Mouse (Mus musculus) midbrain, embryonic 10.5 days (tissue): ENCODE results near the gene Gpr146. TPM values are rescaled to one million over a fixed set of nuclear protein-coding genes. Genes with fewer than 3 reads are reported as not detected.
A peak's percentile ranks its signal among the peaks of the same experiment; 100 is the strongest.
"Not testable (repeated sequence)": the region's sequence is repeated elsewhere in the genome, so short reads cannot be mapped to it uniquely, and the experiment has no call there.

Experiments used
- DNase-seq: peaks from one replicate; pipeline ENCODE4 v3.0.0-alpha.2; 2017; ENCODE audit warnings: low spot score
- H3K27ac ChIP-seq: fragments of 300-500 bp; sonication (generic); replicated peaks from 2 replicates; pipeline ENCODE4 v1.5.1; 2016; ENCODE audit warnings: mild to moderate bottlenecking
- H3K27me3 ChIP-seq: fragments of 300-500 bp; sonication (generic); 2 replicates; pipeline ENCODE4 v1.6.1; 2016; ENCODE audit warnings: low read depth, mild to moderate bottlenecking; ENCODE audit not compliant: poor library complexity, severe bottlenecking
- H3K36me3 ChIP-seq: fragments of 300-500 bp; sonication (generic); 2 replicates; pipeline ENCODE4 v1.6.1; 2016; ENCODE audit warnings: mild to moderate bottlenecking, moderate library complexity
- H3K4me1 ChIP-seq: fragments of 300-500 bp; sonication (generic); 2 replicates; pipeline ENCODE4 v1.6.1; 2016
- H3K4me3 ChIP-seq: fragments of 300-500 bp; sonication (generic); 2 replicates; pipeline ENCODE4 v1.5.1; 2016; ENCODE audit warnings: mild to moderate bottlenecking, moderate library complexity
- H3K9me3 ChIP-seq: fragments of 300-500 bp; sonication (generic); replicated peaks from 2 replicates; pipeline ENCODE4 v1.6.1; 2016; ENCODE audit warnings: mild to moderate bottlenecking
- WGBS: fragments of 180-500 bp; shearing (Covaris S2); methylation state at CpG from one replicate; pipeline ENCODE4 v1.1.7; 2016; 5-methylcytosine and 5-hydroxymethylcytosine counted together
- polyA plus RNA-seq: library from polyadenylated mRNA; unstranded; fragments of >200 nt; fragmentation: Nextera tagmentation; extraction: Ambion mirVana; gene quantifications from 2 replicates; pipeline ENCODE4 v1.2.1, GENCODE M21; 2016

Gene Gpr146
- polyA plus RNA-seq: 1.7 and 2.0 TPM in 2 replicates

GRCm38 (mm10) chr5:139377468-139378270 is at the start of gene Gpr146:
Gene Gpr146, plus strand, starts transcription at chr5:139377697.
- H3K27ac ChIP-seq: peak within 1 kb of the TSS; percentile 85; the same call in 1 of the 2 replicates
- 0 out of 2 replicates have a peak, but pooled peaks cover 5% of the 10 kb centered on the region for H3K27me3 ChIP-seq
- H3K4me3 ChIP-seq: no peak within 1 kb of the TSS
- 84% methylated on average over 18 of the region's 18 CpGs for WGBS
- no peaks in the 10 kb centered on the region for H3K9me3 ChIP-seq
- peaks cover 54% of the 10 kb centered on the region for H3K4me1 ChIP-seq
- H3K36me3 ChIP-seq: no peaks in the 10 kb centered on the region
- DNase-seq: no peak

GRCm38 (mm10) chr5:139330766-139331165 is 46.7 kb upstream of the Gpr146 start:
- Histone ChIP-seq H3K4me3 (no peak overlapping the region), H3K36me3 (peaks cover 15% of the 10 kb centered on the region), H3K4me1 (no peaks in the 10 kb centered on the region), H3K27me3 (peaks cover 24% of the 10 kb centered on the region), H3K27ac (no peak overlapping the region), H3K9me3 (no peaks in the 10 kb centered on the region)
- 70% methylated on average over 7 of the region's 7 CpGs for WGBS
- DNase-seq: no peak

GRCm38 (mm10) chr5:139331742-139332141 is 45.8 kb upstream of the Gpr146 start:
- Histone ChIP-seq H3K27me3 (peaks cover 15% of the 10 kb centered on the region), H3K27ac (no peak overlapping the region), H3K4me1 (no peaks in the 10 kb centered on the region), H3K36me3 (peaks cover 25% of the 10 kb centered on the region), H3K9me3 (no peaks in the 10 kb centered on the region), H3K4me3 (no peak overlapping the region)
- 23% methylated on average over 8 of the region's 8 CpGs for whole genome bisulfite sequencing
- DNase-seq: peak; percentile 76

GRCm38 (mm10) chr5:139332590-139333272 is 44.8 kb upstream of the Gpr146 start:
- no peak for DNase-seq
- Histone ChIP-seq H3K9me3 (no peaks in the 10 kb centered on the region), H3K27me3 (peaks cover 6% of the 10 kb centered on the region; the same call in 1 of the 2 replicates), H3K4me3 (no peak overlapping the region), H3K4me1 (no peaks in the 10 kb centered on the region), H3K27ac (no peak overlapping the region), H3K36me3 (peaks cover 34% of the 10 kb centered on the region)
- 89% methylated on average over 8 of the region's 8 CpGs for WGBS

GRCm38 (mm10) chr5:139333301-139334013 is 44.0 kb upstream of the Gpr146 start:
- no peak overlapping the region for H3K27ac ChIP-seq
- H3K4me3 ChIP-seq: no peak overlapping the region
- peaks cover 42% of the 10 kb centered on the region for H3K36me3 ChIP-seq
- no peaks in the 10 kb centered on the region for H3K9me3 ChIP-seq
- WGBS: 87% methylated on average over 16 of the region's 16 CpGs
- H3K27me3 ChIP-seq: peaks cover 6% of the 10 kb centered on the region; the same call in 1 of the 2 replicates
- no peaks in the 10 kb centered on the region for H3K4me1 ChIP-seq
- no peak for DNase-seq

GRCm38 (mm10) chr5:139334394-139334793 is 43.1 kb upstream of the Gpr146 start:
- DNase-seq, H3K27me3 ChIP-seq, H3K4me3 ChIP-seq, H3K27ac ChIP-seq, H3K4me1 ChIP-seq, H3K9me3 ChIP-seq: not testable (repeated sequence)
- H3K36me3 ChIP-seq: peaks cover 51% of the 10 kb centered on the region
- 87% methylated on average over 10 of the region's 10 CpGs for WGBS

GRCm38 (mm10) chr5:139335634-139336033 is 41.9 kb upstream of the Gpr146 start:
- 0 out of 2 replicates have a peak, but pooled peaks cover 4% of the 10 kb centered on the region for H3K27me3 ChIP-seq
- H3K4me3 ChIP-seq: no peak overlapping the region
- 95% methylated on average over 4 of the region's 4 CpGs for WGBS
- no peaks in the 10 kb centered on the region for H3K4me1 ChIP-seq
- no peak for DNase-seq
- H3K9me3 ChIP-seq: no peaks in the 10 kb centered on the region
- peaks cover 64% of the 10 kb centered on the region for H3K36me3 ChIP-seq
- H3K27ac ChIP-seq: no peak overlapping the region

GRCm38 (mm10) chr5:139337826-139338370 is 39.6 kb upstream of the Gpr146 start:
- no peak overlapping the region for H3K4me3 ChIP-seq
- H3K27me3 ChIP-seq: no peaks in the 10 kb centered on the region
- no peak for DNase-seq
- peaks cover 85% of the 10 kb centered on the region for H3K36me3 ChIP-seq
- H3K27ac ChIP-seq: no peak overlapping the region
- WGBS: 81% methylated on average over 13 of the region's 13 CpGs
- H3K4me1 ChIP-seq: no peaks in the 10 kb centered on the region
- H3K9me3 ChIP-seq: no peaks in the 10 kb centered on the region

- Histone ChIP-seq H3K27ac (no peak overlapping the region), H3K4me3 (no peak overlapping the region), H3K4me1 (peaks cover 3% of the 10 kb centered on the region), H3K36me3 (peaks cover 87% of the 10 kb centered on the region), H3K9me3 (no peaks in the 10 kb centered on the region), H3K27me3 (no peaks in the 10 kb centered on the region)
- DNase-seq: no peak
- 81% methylated on average over 3 of the region's 3 CpGs for WGBS
Observed at GRCm38 (mm10) chr5:139338403-139338802, 39.1 kb upstream of the Gpr146 start.

- Histone ChIP-seq H3K27ac (no peak overlapping the region), H3K27me3 (no peaks in the 10 kb centered on the region), H3K4me1 (peaks cover 7% of the 10 kb centered on the region), H3K4me3 (no peak overlapping the region), H3K9me3 (no peaks in the 10 kb centered on the region), H3K36me3 (peaks cover 87% of the 10 kb centered on the region)
- no peak for DNase-seq
- 88% methylated on average over 11 of the region's 11 CpGs for WGBS
Observed at GRCm38 (mm10) chr5:139338891-139339290, 38.6 kb upstream of the Gpr146 start.

- 8% methylated on average over 12 of the region's 12 CpGs for WGBS
- no peaks in the 10 kb centered on the region for H3K9me3 ChIP-seq
- H3K27me3 ChIP-seq: peaks cover 14% of the 10 kb centered on the region; the same call in 1 of the 2 replicates
- peak; percentile 82 for DNase-seq
- H3K4me3 ChIP-seq: peak overlapping the region; percentile 88
- H3K4me1 ChIP-seq: peaks cover 18% of the 10 kb centered on the region
- H3K36me3 ChIP-seq: peaks cover 38% of the 10 kb centered on the region
- peak overlapping the region; percentile 93 for H3K27ac ChIP-seq
Observed at GRCm38 (mm10) chr5:139344021-139344686, 33.3 kb upstream of the Gpr146 start.
